Mouse (Mus musculus) WW6 (cell line): ENCODE data around the gene Rabl3.

Experiments used
- DNase-seq: peaks from one replicate; pipeline ENCODE4 v3.0.0-alpha.2; 2013; ENCODE audit warnings: low read depth, low spot score

Rabl3 gene

GRCm38 (mm10) chr16:37591551-37591950 lies 51.9 kb downstream of the Rabl3 start:
- DNase-seq: no peak

GRCm38 (mm10) chr16:37597412-37597811 lies 57.7 kb downstream of the Rabl3 start:
- DNase-seq: no peak

GRCm38 (mm10) chr16:37598463-37598862 lies 58.8 kb downstream of the Rabl3 start:
- DNase-seq: no peak

GRCm38 (mm10) chr16:37599326-37599725 lies 59.6 kb downstream of the Rabl3 start:
- DNase-seq: no peak

GRCm38 (mm10) chr16:37603431-37603830 lies 63.7 kb downstream of the Rabl3 start:
- DNase-seq: no peak

- DNase-seq: no peak
Measured at GRCm38 (mm10) chr16:37604243-37604642, 64.6 kb downstream of the Rabl3 start.

GRCm38 (mm10) chr16:37610333-37610732 lies 70.6 kb downstream of the Rabl3 start:
- DNase-seq: no peak

GRCm38 (mm10) chr16:37611072-37611471 lies 71.4 kb downstream of the Rabl3 start:
- no peak for DNase-seq

GRCm38 (mm10) chr16:37612013-37612412 lies 72.3 kb downstream of the Rabl3 start:
- DNase-seq: no peak

GRCm38 (mm10) chr16:37614540-37614939 lies 74.9 kb downstream of the Rabl3 start:
- DNase-seq: no peak

- DNase-seq: no peak
Measured at GRCm38 (mm10) chr16:37615429-37615828, 75.7 kb downstream of the Rabl3 start.

GRCm38 (mm10) chr16:37616104-37616503 lies 76.4 kb downstream of the Rabl3 start:
- no peak for DNase-seq

GRCm38 (mm10) chr16:37617695-37618094 lies 78.0 kb downstream of the Rabl3 start:
- no peak for DNase-seq
